Mouse (Mus musculus) layer of hippocampus, adult 8-10 months (tissue): Measurements from ENCODE around the gene Rnf181. TPM values are rescaled to one million over a fixed set of nuclear protein-coding genes. Genes with fewer than 3 reads are reported as not detected.
A peak's percentile ranks its signal among the peaks of the same experiment; 100 is the strongest.

Experiments
- DNase-seq, 2 experiments: peaks; one replicate each; pipeline ENCODE4 v3.0.0; 2022; ENCODE audit warnings: low spot score in 2 of 2
- total RNA-seq, 4 experiments: library from RNA; stranded (reverse); gene quantifications; 2 replicates each; pipeline ENCODE4 v1.2.4; 2022

Gene Rnf181
- 10 to 100 TPM; 72.3 to 86.0 (median 78.8) TPM for total RNA-seq

GRCm38 (mm10) chr6:72366844-72367443 lies at the start of gene Rnf181:
Gene Rnf181, minus strand, starts transcription at chr6:72366956.
- DNase-seq = no peak

GRCm38 (mm10) chr6:72415964-72416772 lies 49.4 kb upstream of the Rnf181 start:
- DNase-seq = no peak

DNA sequence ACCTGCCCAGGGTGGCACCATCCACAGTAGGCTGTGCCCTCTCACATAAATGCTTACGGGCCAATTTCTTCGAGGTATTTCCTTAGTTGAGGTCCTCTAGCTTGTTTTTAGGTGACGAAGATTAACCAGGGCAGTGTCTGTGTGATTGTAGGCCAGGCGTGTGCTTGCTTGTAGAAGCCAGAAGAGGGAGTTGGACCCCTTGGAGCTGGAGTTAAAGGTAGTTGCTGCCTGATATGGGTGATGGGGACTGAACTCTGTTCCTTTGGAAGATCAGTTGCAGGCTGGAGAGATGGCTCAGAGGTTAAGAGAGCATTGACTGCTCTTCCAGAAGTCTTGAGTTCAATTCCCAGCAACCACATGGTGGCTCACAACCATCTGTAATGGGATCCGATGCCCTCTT lies 48.4 kb upstream of the Rnf181 start:
- no peak for DNase-seq

- DNase-seq = peak; percentile 85 to 89
These were observed 47.5 kb upstream of the Rnf181 start, which contains the start of gene Ggcx for GRCm38 (mm10) chr6:72414076-72414756. Gene Ggcx, plus strand, starts transcription at chr6:72414308.

DNA sequence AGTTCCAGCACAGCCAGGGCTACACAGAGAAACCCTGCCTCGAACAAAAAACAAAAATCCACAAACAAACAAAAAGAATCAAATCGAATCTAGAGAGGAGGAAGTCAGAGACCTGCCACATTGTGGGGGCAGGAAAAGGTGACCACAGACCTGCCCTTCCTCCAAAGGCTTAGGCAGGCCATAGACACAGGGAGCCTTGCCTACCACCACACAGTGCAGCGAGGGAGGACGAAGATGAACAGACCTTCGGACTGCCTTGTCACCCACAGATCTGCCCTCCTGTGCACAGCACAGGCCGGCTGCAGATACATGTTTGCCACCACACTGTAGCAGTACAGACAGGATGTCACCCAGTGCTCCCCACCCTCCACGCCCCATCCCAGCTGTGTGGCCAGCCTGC lies 43.8 kb upstream of the Rnf181 start:
- DNase-seq = no peak

DNA sequence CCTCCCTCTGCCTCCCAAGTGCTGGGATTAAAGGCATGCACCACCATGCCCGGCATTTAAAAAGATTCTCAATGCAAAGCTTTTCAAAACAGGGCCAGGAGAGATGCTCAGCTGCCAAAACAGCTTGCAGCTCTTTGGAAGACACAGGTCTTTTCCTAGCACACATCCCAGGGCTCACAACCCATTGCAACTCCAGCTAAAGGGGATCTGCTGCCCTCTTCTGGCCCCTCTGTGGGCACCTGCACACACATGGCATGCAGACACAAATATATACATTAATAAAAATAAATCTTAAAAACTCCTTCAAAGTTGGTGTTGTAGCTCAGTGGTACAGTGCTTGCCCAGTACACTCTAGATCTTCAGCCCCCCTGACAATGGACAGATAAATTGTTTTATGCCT lies 43.2 kb upstream of the Rnf181 start:
- no peak for DNase-seq

DNA sequence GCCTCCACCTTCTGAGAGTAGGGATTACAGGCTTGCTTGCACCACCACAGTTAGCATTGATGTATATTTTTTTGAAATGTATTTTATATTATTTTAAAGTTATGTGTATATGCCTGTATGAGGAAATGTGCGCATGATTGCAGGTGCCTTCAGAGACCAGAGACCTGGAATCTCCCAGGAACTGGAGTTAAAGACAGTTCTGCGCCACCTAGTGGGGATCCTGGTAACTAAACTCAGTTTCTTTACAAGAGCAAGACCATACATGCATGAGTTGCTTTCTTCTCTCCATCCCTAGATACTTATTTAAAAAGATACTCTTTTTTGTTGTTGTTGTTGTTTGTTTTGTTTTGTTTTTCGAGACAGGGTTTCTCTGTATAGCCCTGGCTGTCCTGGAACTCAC lies 42.8 kb upstream of the Rnf181 start:
- DNase-seq = peak in 1 of 2 experiments; percentile 61

DNA sequence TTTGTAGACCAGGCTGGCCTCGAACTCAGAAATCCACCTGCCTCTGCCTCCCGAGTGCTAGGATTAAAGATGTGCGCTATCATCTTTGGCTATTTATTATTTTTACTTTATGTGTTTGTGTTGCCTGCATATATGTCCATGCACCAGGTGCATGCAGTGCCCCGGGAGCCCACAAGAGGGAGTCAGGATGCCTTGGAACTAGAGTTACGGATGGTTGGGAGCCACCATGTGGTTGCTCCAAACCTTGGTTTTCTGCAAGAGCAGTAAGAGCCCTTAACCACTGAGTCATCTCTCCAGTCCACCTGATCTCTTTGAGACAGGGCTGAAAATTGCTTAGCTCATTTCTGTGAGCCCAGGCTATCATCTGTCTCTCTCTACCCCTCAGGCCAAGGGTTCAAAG lies 40.4 kb upstream of the Rnf181 start:
- peak in 1 of 2 experiments; percentile 83 for DNase-seq

- DNase-seq = no peak
These were observed 38.6 kb upstream of the Rnf181 start for GRCm38 (mm10) chr6:72405356-72405755.

DNA sequence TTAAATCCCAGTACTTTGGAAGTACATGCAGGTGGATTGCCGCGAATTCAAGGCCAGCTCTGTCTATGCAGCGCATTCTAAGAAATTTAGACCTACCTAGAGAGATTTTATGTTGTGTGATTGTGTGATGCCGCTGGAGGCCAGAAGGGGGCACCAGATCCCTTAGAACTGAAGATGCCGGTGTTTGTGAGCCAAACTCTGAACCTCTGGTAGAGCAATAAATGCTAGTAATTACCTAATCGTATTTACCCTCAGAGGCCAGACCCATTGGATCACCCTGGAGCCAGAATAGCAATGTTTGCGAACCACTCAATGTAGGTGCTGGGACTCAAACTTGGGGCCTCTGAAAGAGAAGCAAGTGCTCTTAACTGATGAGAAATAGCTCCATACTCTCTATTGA lies 35.1 kb upstream of the Rnf181 start:
- DNase-seq = peak in 1 of 2 experiments; percentile 72

DNA sequence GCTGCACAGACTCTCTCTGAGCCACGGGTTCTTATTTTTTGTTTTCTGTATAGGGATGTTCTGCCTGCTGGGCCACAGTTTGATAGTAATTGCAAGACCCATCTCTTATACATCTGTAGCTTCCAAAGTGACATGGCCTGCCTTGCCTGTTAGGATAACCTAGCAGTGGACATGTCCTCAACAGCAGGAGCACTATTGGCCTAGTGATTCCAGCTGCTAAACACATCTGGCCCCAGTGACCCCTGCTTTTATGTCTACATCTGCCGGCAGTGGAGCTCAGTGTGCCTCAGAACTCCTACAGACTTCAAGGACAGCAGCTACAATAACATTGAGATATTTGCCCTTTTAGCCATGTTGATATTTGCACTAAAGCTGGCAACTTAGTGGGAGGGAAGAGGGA lies 33.2 kb upstream of the Rnf181 start:
- no peak for DNase-seq

- no peak for DNase-seq
These were observed 30.1 kb upstream of the Rnf181 start for GRCm38 (mm10) chr6:72396837-72397251.

GRCm38 (mm10) chr6:72392341-72392740 lies 25.6 kb upstream of the Rnf181 start:
- no peak for DNase-seq

GRCm38 (mm10) chr6:72390795-72391521 lies 24.2 kb upstream of the Rnf181 start:
- DNase-seq = no peak

DNA sequence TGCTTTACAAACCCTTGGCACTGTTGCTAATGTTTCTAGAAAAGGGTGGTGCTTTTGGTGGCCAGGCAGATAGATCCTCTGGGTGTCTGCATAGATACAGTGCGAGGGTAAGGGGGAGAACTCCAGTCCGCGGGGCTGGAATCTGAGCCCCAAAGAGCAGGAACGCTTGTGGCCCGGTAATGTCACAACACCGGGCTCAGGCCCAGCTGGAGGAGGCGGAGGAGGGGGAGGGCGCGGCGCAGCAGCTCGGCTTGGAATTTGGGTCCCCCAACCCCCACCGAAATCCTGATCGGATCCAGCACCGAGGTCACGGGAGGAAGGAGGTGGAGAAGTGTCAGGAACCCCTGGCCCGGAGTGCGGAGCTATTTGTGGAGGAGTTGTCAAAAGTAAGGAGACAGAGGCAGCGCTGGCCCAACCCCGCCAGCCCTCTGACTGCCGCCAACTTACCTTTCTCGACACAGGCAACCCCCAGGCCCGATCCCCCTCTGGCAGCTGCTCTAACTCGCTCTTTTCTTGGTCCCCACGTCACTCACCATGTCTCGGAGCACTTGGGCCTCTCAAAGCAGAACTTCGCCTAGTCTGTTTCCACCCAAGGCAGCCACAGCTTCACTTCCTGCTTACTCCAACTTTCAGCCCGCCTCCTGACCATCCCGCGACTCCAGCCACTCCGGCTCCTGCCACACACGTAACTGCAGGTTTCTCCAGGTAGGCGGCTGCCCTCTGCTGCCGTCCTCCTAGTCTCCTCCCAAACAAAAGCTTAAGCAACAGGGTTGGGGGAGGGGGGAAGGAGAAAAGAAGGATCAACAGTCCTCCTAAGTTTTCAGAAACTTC lies 23.4 kb upstream of the Rnf181 start, which contains the start of gene Vamp8:
Gene Vamp8 (minus strand): TSS at position 763 of the 831 bp plus-strand sequence.
- DNase-seq = peak in 1 of 2 experiments; percentile 39

DNA sequence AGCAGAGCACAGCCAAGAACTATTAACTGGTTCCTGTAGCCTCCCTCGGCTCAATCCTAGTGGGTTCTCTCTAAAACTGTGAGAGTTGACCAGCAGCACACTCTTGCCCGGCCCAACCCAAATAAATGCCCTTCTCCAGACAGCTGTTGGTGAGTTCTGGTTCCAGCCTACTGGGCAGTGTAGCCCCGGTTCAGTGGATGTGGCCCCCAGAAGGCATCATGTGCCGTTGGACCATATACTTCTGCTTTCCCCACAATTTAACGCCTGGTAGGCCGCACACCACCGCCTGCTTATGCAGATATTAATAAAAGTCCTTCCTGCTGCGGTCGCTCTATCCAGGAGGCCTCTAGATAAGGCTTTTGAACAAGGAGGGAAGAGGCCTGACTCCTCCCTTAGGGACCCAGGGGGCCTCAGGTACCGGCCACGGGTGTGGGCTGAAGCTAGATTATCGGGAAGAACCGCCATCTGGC lies 22.8 kb upstream of the Rnf181 start:
- DNase-seq = no peak

DNA sequence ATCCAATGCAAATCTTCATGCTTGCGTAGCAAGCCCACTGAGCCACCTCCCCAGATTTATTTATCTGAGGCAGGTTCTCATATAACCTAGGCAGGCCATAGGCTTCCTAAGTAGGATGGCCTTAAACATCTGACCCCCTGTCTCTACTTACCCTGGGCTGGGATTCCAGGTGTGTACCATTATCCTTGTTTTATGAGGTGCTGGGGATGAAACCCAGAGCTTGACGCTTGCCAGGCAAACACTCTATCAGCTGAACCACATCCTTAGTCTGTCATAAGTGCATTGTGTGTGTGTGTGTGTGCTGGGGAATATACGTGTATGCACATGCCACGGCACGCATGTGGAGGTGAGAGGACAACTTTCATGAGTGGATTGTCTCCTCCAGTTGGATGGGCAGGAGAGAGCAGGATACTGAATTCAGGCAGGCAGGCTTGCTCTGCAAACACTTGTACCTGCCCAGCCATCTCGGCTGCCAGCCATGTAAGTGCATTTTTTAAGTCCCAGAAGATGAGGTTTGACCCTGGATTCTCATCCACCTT lies 22.1 kb upstream of the Rnf181 start:
- no peak for DNase-seq

- no peak for DNase-seq
These were observed 21.5 kb upstream of the Rnf181 start for GRCm38 (mm10) chr6:72388266-72388665.

GRCm38 (mm10) chr6:72387816-72388215 lies 21.1 kb upstream of the Rnf181 start:
- no peak for DNase-seq

DNA sequence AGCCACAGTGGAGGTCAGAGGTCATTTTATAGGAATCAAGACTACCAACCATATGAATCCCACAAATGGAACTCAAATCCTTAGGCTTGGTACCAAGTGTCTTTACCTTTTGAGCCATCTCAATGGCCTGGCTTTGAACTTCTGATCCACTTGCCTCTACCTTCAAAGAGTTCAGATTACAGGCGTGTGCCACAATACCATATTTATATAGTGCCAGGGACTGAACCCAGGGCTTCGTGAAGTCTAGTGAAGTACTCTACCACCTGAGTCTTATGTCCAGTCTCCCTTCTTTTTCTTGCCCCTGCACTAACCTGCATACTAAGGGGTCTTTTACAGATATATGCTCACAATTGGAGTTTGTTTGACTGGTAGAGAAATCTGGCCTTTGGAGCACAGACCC lies 19.8 kb upstream of the Rnf181 start:
- DNase-seq = no peak
